Mouse (Mus musculus): ENCODE measurements around the gene Lyrm9. TPM values are rescaled to one million over a fixed set of nuclear protein-coding genes. Genes with fewer than 3 reads are reported as not detected.

Gene Lyrm9
- polyA plus RNA-seq, 1 experiment: 24.9 TPM

GRCm38 (mm10) chr11:78851871-78852265 is 25.5 kb downstream of the Lyrm9 start:
- Histone ChIP-seq H3K36me3 (ENCODE audit: control insufficient read depth, insufficient read depth, low read length) (no peaks in the 10 kb centered on the region), H3K27me3 (replicated peaks; ENCODE audit: control insufficient read depth, insufficient read depth, low read length) (no peaks in the 10 kb centered on the region), H3K4me1 (ENCODE audit: control insufficient read depth, insufficient read depth, low read length) (no peaks in the 10 kb centered on the region), H3K27ac (ENCODE audit: insufficient read depth, low read depth, low read length) (no peak overlapping the region), H3K4me3 (ENCODE audit: insufficient read depth, low read depth, low read length) (no peak overlapping the region)
- 49% methylated on average over 6 of the region's 6 CpGs for WGBS
- DNase-seq: no peak
- no peak for TF ChIP-seq CTCF (conservative IDR thresholded peaks at IDR 0.05; ENCODE audit: insufficient read depth, insufficient read length, low read depth, low read length)
- TF ChIP-seq POLR2A (IDR thresholded peaks at IDR 0.05; ENCODE audit: low read depth, low read length): no peak

- H3K27ac ChIP-seq (ENCODE audit: insufficient read depth, low read depth, low read length): no peak overlapping the region
- H3K4me1 ChIP-seq (ENCODE audit: control insufficient read depth, insufficient read depth, low read length): no peaks in the 10 kb centered on the region
- DNase-seq: no peak
- H3K4me3 ChIP-seq (ENCODE audit: insufficient read depth, low read depth, low read length): no peak overlapping the region
- H3K27me3 ChIP-seq (replicated peaks; ENCODE audit: control insufficient read depth, insufficient read depth, low read length): no peaks in the 10 kb centered on the region
- no peaks in the 10 kb centered on the region for H3K36me3 ChIP-seq (ENCODE audit: control insufficient read depth, insufficient read depth, low read length)
- WGBS: 85% methylated on average over 11 of the region's 11 CpGs
- TF ChIP-seq CTCF (conservative IDR thresholded peaks at IDR 0.05; ENCODE audit: insufficient read depth, insufficient read length, low read depth, low read length): no peak
- no peak for TF ChIP-seq POLR2A (IDR thresholded peaks at IDR 0.05; ENCODE audit: low read depth, low read length)
These were observed 26.1 kb downstream of the Lyrm9 start for GRCm38 (mm10) chr11:78852529-78852928.

- no peak overlapping the region for H3K4me3 ChIP-seq (ENCODE audit: insufficient read depth, low read depth, low read length)
- no peaks in the 10 kb centered on the region for H3K4me1 ChIP-seq (ENCODE audit: control insufficient read depth, insufficient read depth, low read length)
- H3K27ac ChIP-seq (ENCODE audit: insufficient read depth, low read depth, low read length): no peak overlapping the region
- TF ChIP-seq POLR2A (IDR thresholded peaks at IDR 0.05; ENCODE audit: low read depth, low read length) (no peak), CTCF (conservative IDR thresholded peaks at IDR 0.05; ENCODE audit: insufficient read depth, insufficient read length, low read depth, low read length) (peak; percentile 95)
- 11% methylated on average over 7 of the region's 7 CpGs for WGBS
- H3K36me3 ChIP-seq (ENCODE audit: control insufficient read depth, insufficient read depth, low read length): no peaks in the 10 kb centered on the region
- no peaks in the 10 kb centered on the region for H3K27me3 ChIP-seq (replicated peaks; ENCODE audit: control insufficient read depth, insufficient read depth, low read length)
- peak; percentile 80 for DNase-seq
These were observed 29.9 kb downstream of the Lyrm9 start for GRCm38 (mm10) chr11:78856310-78856709.

- 41% methylated on average over 3 of the region's 3 CpGs for WGBS
- no peak overlapping the region for H3K4me3 ChIP-seq (ENCODE audit: insufficient read depth, low read depth, low read length)
- TF ChIP-seq CTCF (conservative IDR thresholded peaks at IDR 0.05; ENCODE audit: insufficient read depth, insufficient read length, low read depth, low read length) (no peak), POLR2A (IDR thresholded peaks at IDR 0.05; ENCODE audit: low read depth, low read length) (no peak)
- no peaks in the 10 kb centered on the region for H3K36me3 ChIP-seq (ENCODE audit: control insufficient read depth, insufficient read depth, low read length)
- DNase-seq: no peak
- no peaks in the 10 kb centered on the region for H3K4me1 ChIP-seq (ENCODE audit: control insufficient read depth, insufficient read depth, low read length)
- H3K27ac ChIP-seq (ENCODE audit: insufficient read depth, low read depth, low read length): no peak overlapping the region
- H3K27me3 ChIP-seq (replicated peaks; ENCODE audit: control insufficient read depth, insufficient read depth, low read length): no peaks in the 10 kb centered on the region
These were observed 31.2 kb downstream of the Lyrm9 start for GRCm38 (mm10) chr11:78857611-78858010.

GRCm38 (mm10) chr11:78863898-78864297 is 37.5 kb downstream of the Lyrm9 start:
- WGBS: 98% methylated on average over 4 of the region's 4 CpGs
- no peak overlapping the region for H3K4me3 ChIP-seq (ENCODE audit: insufficient read depth, low read depth, low read length)
- no peak overlapping the region for H3K27ac ChIP-seq (ENCODE audit: insufficient read depth, low read depth, low read length)
- no peaks in the 10 kb centered on the region for H3K4me1 ChIP-seq (ENCODE audit: control insufficient read depth, insufficient read depth, low read length)
- H3K36me3 ChIP-seq (ENCODE audit: control insufficient read depth, insufficient read depth, low read length): no peaks in the 10 kb centered on the region
- TF ChIP-seq POLR2A (IDR thresholded peaks at IDR 0.05; ENCODE audit: low read depth, low read length) (no peak), CTCF (conservative IDR thresholded peaks at IDR 0.05; ENCODE audit: insufficient read depth, insufficient read length, low read depth, low read length) (no peak)
- no peaks in the 10 kb centered on the region for H3K27me3 ChIP-seq (replicated peaks; ENCODE audit: control insufficient read depth, insufficient read depth, low read length)
- DNase-seq: no peak

- Histone ChIP-seq H3K4me1 (ENCODE audit: control insufficient read depth, insufficient read depth, low read length) (no peaks in the 10 kb centered on the region), H3K36me3 (ENCODE audit: control insufficient read depth, insufficient read depth, low read length) (no peaks in the 10 kb centered on the region), H3K27ac (ENCODE audit: insufficient read depth, low read depth, low read length) (no peak overlapping the region), H3K27me3 (replicated peaks; ENCODE audit: control insufficient read depth, insufficient read depth, low read length) (no peaks in the 10 kb centered on the region), H3K4me3 (ENCODE audit: insufficient read depth, low read depth, low read length) (no peak overlapping the region)
- 72% methylated on average over 5 of the region's 5 CpGs for WGBS
- no peak for DNase-seq
- TF ChIP-seq CTCF (conservative IDR thresholded peaks at IDR 0.05; ENCODE audit: insufficient read depth, insufficient read length, low read depth, low read length) (no peak), POLR2A (IDR thresholded peaks at IDR 0.05; ENCODE audit: low read depth, low read length) (no peak)
These were observed 38.3 kb downstream of the Lyrm9 start for GRCm38 (mm10) chr11:78864567-78865278.

- Histone ChIP-seq H3K27me3 (replicated peaks; ENCODE audit: control insufficient read depth, insufficient read depth, low read length) (no peaks in the 10 kb centered on the region), H3K4me3 (ENCODE audit: insufficient read depth, low read depth, low read length) (no peak overlapping the region), H3K27ac (ENCODE audit: insufficient read depth, low read depth, low read length) (no peak overlapping the region), H3K36me3 (ENCODE audit: control insufficient read depth, insufficient read depth, low read length) (no peaks in the 10 kb centered on the region), H3K4me1 (ENCODE audit: control insufficient read depth, insufficient read depth, low read length) (no peaks in the 10 kb centered on the region)
- WGBS: 87% methylated on average over 2 of the region's 2 CpGs
- no peak for DNase-seq
- TF ChIP-seq CTCF (conservative IDR thresholded peaks at IDR 0.05; ENCODE audit: insufficient read depth, insufficient read length, low read depth, low read length) (no peak), POLR2A (IDR thresholded peaks at IDR 0.05; ENCODE audit: low read depth, low read length) (no peak)
These were observed 38.9 kb downstream of the Lyrm9 start for GRCm38 (mm10) chr11:78865314-78865713.
